Mouse (Mus musculus): ENCODE results near the gene Olfr558. TPM values are rescaled to one million over a fixed set of nuclear protein-coding genes. Genes with fewer than 3 reads are reported as not detected.

Olfr558 gene
- 1.9 and 2.6 TPM in 2 replicates for polyA plus RNA-seq (2012; rRNA removed)

GRCm38 (mm10) chr7:102701915-102702314 is at the start of gene Olfr558:
Olfr558 (plus strand) TSS chr7:102702215.
- H3K27ac ChIP-seq (ENCODE audit: insufficient read depth, low read depth, low read length) = no peak within 1 kb of the TSS
- no peak for DNase-seq
- H3K4me1 ChIP-seq (ENCODE audit: control insufficient read depth, insufficient read depth, low read length) = no peaks in the 10 kb centered on the region
- no peak within 1 kb of the TSS for H3K4me3 ChIP-seq (ENCODE audit: insufficient read depth, low read depth, low read length)
- no peak for TF ChIP-seq POLR2A (IDR thresholded peaks at IDR 0.05; ENCODE audit: low read depth, low read length)
- no peak for TF ChIP-seq CTCF (conservative IDR thresholded peaks at IDR 0.05; ENCODE audit: insufficient read depth, insufficient read length, low read depth, low read length)
- no peaks in the 10 kb centered on the region for H3K36me3 ChIP-seq (ENCODE audit: control insufficient read depth, insufficient read depth, low read length)
- no peaks in the 10 kb centered on the region for H3K27me3 ChIP-seq (replicated peaks; ENCODE audit: control insufficient read depth, insufficient read depth, low read length)

- no peaks in the 10 kb centered on the region for H3K27me3 ChIP-seq (replicated peaks; ENCODE audit: control insufficient read depth, insufficient read depth, low read length)
- TF ChIP-seq POLR2A (IDR thresholded peaks at IDR 0.05; ENCODE audit: low read depth, low read length) (no peak), CTCF (conservative IDR thresholded peaks at IDR 0.05; ENCODE audit: insufficient read depth, insufficient read length, low read depth, low read length) (no peak)
- H3K27ac ChIP-seq (ENCODE audit: insufficient read depth, low read depth, low read length) = no peak within 1 kb of the TSS
- no peaks in the 10 kb centered on the region for H3K36me3 ChIP-seq (ENCODE audit: control insufficient read depth, insufficient read depth, low read length)
- WGBS = 76% methylated on average over 1 of the region's 1 CpGs
- DNase-seq = no peak
- no peaks in the 10 kb centered on the region for H3K4me1 ChIP-seq (ENCODE audit: control insufficient read depth, insufficient read depth, low read length)
- no peak within 1 kb of the TSS for H3K4me3 ChIP-seq (ENCODE audit: insufficient read depth, low read depth, low read length)
Observed at GRCm38 (mm10) chr7:102658523-102658922, 43.5 kb upstream of the Olfr558 start, which contains the start of gene Olfr555. Olfr555 (plus strand) TSS chr7:102658823.

- no peak within 1 kb of the TSS for H3K27ac ChIP-seq (ENCODE audit: insufficient read depth, low read depth, low read length)
- no peak for DNase-seq
- H3K36me3 ChIP-seq (ENCODE audit: control insufficient read depth, insufficient read depth, low read length) = no peaks in the 10 kb centered on the region
- TF ChIP-seq POLR2A (IDR thresholded peaks at IDR 0.05; ENCODE audit: low read depth, low read length) (no peak), CTCF (conservative IDR thresholded peaks at IDR 0.05; ENCODE audit: insufficient read depth, insufficient read length, low read depth, low read length) (no peak)
- no peaks in the 10 kb centered on the region for H3K4me1 ChIP-seq (ENCODE audit: control insufficient read depth, insufficient read depth, low read length)
- 37% methylated on average over 3 of the region's 3 CpGs for WGBS
- H3K4me3 ChIP-seq (ENCODE audit: insufficient read depth, low read depth, low read length) = no peak within 1 kb of the TSS
- H3K27me3 ChIP-seq (replicated peaks; ENCODE audit: control insufficient read depth, insufficient read depth, low read length) = no peaks in the 10 kb centered on the region
Observed at GRCm38 (mm10) chr7:102664599-102664998, 37.4 kb upstream of the Olfr558 start, which contains the start of gene Olfr556. Olfr556 (plus strand) TSS chr7:102664899.

GRCm38 (mm10) chr7:102665378-102665777 is 36.6 kb upstream of the Olfr558 start:
- no peak overlapping the region for H3K4me3 ChIP-seq (ENCODE audit: insufficient read depth, low read depth, low read length)
- 31% methylated on average over 2 of the region's 2 CpGs for WGBS
- no peak for DNase-seq
- H3K27me3 ChIP-seq (replicated peaks; ENCODE audit: control insufficient read depth, insufficient read depth, low read length) = no peaks in the 10 kb centered on the region
- H3K27ac ChIP-seq (ENCODE audit: insufficient read depth, low read depth, low read length) = no peak overlapping the region
- no peaks in the 10 kb centered on the region for H3K4me1 ChIP-seq (ENCODE audit: control insufficient read depth, insufficient read depth, low read length)
- no peaks in the 10 kb centered on the region for H3K36me3 ChIP-seq (ENCODE audit: control insufficient read depth, insufficient read depth, low read length)
- no peak for TF ChIP-seq CTCF (conservative IDR thresholded peaks at IDR 0.05; ENCODE audit: insufficient read depth, insufficient read length, low read depth, low read length)
- no peak for TF ChIP-seq POLR2A (IDR thresholded peaks at IDR 0.05; ENCODE audit: low read depth, low read length)

- no peak for TF ChIP-seq POLR2A (IDR thresholded peaks at IDR 0.05; ENCODE audit: low read depth, low read length)
- TF ChIP-seq CTCF (conservative IDR thresholded peaks at IDR 0.05; ENCODE audit: insufficient read depth, insufficient read length, low read depth, low read length) = no peak
- Histone ChIP-seq H3K36me3 (ENCODE audit: control insufficient read depth, insufficient read depth, low read length) (no peaks in the 10 kb centered on the region), H3K4me1 (ENCODE audit: control insufficient read depth, insufficient read depth, low read length) (no peaks in the 10 kb centered on the region), H3K4me3 (ENCODE audit: insufficient read depth, low read depth, low read length) (no peak overlapping the region), H3K27ac (ENCODE audit: insufficient read depth, low read depth, low read length) (no peak overlapping the region), H3K27me3 (replicated peaks; ENCODE audit: control insufficient read depth, insufficient read depth, low read length) (no peaks in the 10 kb centered on the region)
- WGBS = 75% methylated on average over 2 of the region's 2 CpGs
- no peak for DNase-seq
Observed at GRCm38 (mm10) chr7:102676225-102676624, 25.8 kb upstream of the Olfr558 start.

GRCm38 (mm10) chr7:102681916-102682315 is 20.1 kb upstream of the Olfr558 start:
- Histone ChIP-seq H3K36me3 (ENCODE audit: control insufficient read depth, insufficient read depth, low read length) (no peaks in the 10 kb centered on the region), H3K27me3 (replicated peaks; ENCODE audit: control insufficient read depth, insufficient read depth, low read length) (no peaks in the 10 kb centered on the region), H3K27ac (ENCODE audit: insufficient read depth, low read depth, low read length) (no peak overlapping the region), H3K4me3 (ENCODE audit: insufficient read depth, low read depth, low read length) (no peak overlapping the region), H3K4me1 (ENCODE audit: control insufficient read depth, insufficient read depth, low read length) (no peaks in the 10 kb centered on the region)
- DNase-seq = no peak
- 73% methylated on average over 1 of the region's 1 CpGs for WGBS
- TF ChIP-seq CTCF (conservative IDR thresholded peaks at IDR 0.05; ENCODE audit: insufficient read depth, insufficient read length, low read depth, low read length) (no peak), POLR2A (IDR thresholded peaks at IDR 0.05; ENCODE audit: low read depth, low read length) (no peak)

GRCm38 (mm10) chr7:102686944-102687501 is 15.0 kb upstream of the Olfr558 start, which contains the start of gene Trim68:
Trim68 (minus strand) TSS chr7:102687327.
- Histone ChIP-seq H3K36me3 (ENCODE audit: control insufficient read depth, insufficient read depth, low read length) (no peaks in the 10 kb centered on the region), H3K4me3 (ENCODE audit: insufficient read depth, low read depth, low read length) (peak within 1 kb of the TSS; percentile 94), H3K27me3 (replicated peaks; ENCODE audit: control insufficient read depth, insufficient read depth, low read length) (no peaks in the 10 kb centered on the region), H3K4me1 (ENCODE audit: control insufficient read depth, insufficient read depth, low read length) (no peaks in the 10 kb centered on the region), H3K27ac (ENCODE audit: insufficient read depth, low read depth, low read length) (peak within 1 kb of the TSS; percentile 74)
- peak; percentile 94 for DNase-seq
- WGBS = under 1% methylated on average over 40 of the region's 40 CpGs
- no peak for TF ChIP-seq CTCF (conservative IDR thresholded peaks at IDR 0.05; ENCODE audit: insufficient read depth, insufficient read length, low read depth, low read length)
- no peak for TF ChIP-seq POLR2A (IDR thresholded peaks at IDR 0.05; ENCODE audit: low read depth, low read length)

All from kidney, adult 2 months (tissue).